Mouse (Mus musculus): ENCODE results near the gene Ms4a15. TPM values are rescaled to one million over a fixed set of nuclear protein-coding genes. Genes with fewer than 3 reads are reported as not detected.
A peak's percentile ranks its signal among the peaks of the same experiment; 100 is the strongest.

Ms4a15 gene
- not detected in 2 replicates for polyA plus RNA-seq (2016; fragmentation: Nextera tagmentation; extraction: Ambion mirVana)

DNA sequence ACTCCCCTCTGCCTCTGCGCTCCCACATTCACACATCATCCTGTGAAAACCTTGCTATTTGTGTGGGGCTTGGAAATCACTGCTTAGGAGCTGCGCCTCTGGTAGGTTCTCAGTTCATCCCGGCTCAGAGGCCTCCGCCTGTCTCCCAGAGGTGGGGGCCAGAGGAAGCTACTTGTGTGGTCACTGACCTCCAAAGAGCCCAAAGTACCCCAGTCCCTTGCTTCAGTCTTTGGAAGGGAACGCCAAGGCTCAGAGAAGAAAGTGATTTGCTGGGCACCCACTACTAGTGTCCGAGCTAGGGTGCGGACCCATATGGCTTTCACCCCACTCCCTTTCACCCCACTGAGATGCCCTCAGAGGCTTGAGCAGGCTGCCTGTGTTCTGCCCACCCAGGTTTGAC lies at the start of gene Ms4a15:
Ms4a15 (minus strand) TSS at position 101 of the 400 bp plus-strand sequence.
- H3K27me3 ChIP-seq, result no peaks in the 10 kb centered on the region
- H3K27ac ChIP-seq (replicated peaks), result no peak within 1 kb of the TSS
- no peak within 1 kb of the TSS for H3K4me3 ChIP-seq
- H3K36me3 ChIP-seq, result no peaks in the 10 kb centered on the region
- H3K4me2 ChIP-seq (replicated peaks), result no peak within 1 kb of the TSS
- WGBS, result 84% methylated on average over 7 of the region's 7 CpGs
- H3K4me1 ChIP-seq, result no peaks in the 10 kb centered on the region
- no peak within 1 kb of the TSS for H3K9ac ChIP-seq (replicated peaks)
- H3K9me3 ChIP-seq, result no peaks in the 10 kb centered on the region
- ATAC-seq (ENCODE audit: low FRiP score, low read depth), result no peak

DNA sequence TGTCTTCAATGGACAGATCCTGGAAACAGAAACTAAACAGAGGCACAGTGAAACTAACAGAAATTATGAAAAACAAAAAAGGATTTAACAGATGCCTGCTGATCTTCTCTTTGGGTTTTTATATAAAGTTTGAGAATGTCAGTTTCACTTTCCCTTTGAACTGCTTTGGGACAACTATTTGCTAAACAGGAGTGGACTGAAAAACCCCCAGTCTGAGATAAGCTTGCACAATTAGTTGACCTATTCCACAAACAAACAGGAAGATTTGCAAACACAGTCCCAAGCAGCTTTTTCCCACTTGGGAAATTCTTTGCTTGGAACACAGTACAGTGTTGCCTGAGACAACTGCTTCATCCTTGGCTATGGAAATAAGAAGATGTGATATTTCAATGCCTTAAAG lies 44.5 kb upstream of the Ms4a15 start:
- no peak for ATAC-seq (ENCODE audit: low FRiP score, low read depth)
- Histone ChIP-seq H3K36me3 (no peaks in the 10 kb centered on the region), H3K9ac (replicated peaks) (no peak overlapping the region), H3K27ac (replicated peaks) (no peak overlapping the region), H3K4me1 (no peaks in the 10 kb centered on the region), H3K9me3 (no peaks in the 10 kb centered on the region), H3K4me2 (replicated peaks) (no peak overlapping the region), H3K4me3 (no peak overlapping the region), H3K27me3 (no peaks in the 10 kb centered on the region)

DNA sequence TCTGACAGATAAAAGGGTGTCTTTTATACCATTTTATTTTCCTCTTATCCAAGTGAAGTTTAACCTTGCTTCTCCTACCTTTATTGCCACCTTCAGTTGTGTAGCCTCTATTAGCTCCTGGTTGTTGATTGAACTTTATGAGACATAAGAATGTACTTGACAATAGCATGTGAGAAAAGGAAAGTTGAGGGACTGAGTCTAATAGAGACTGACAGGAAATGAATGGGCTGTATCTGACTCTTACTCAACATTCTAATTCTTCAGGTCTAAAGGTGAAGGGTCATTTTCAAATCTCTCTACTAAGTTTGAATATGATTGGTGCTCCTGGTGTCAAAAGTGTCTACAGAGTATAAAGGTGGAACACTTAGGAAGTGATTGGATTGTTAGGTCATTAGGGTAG lies 29.3 kb upstream of the Ms4a15 start:
- H3K36me3 ChIP-seq, result no peaks in the 10 kb centered on the region
- no peak for ATAC-seq (ENCODE audit: low FRiP score, low read depth)
- no peak overlapping the region for H3K4me2 ChIP-seq (replicated peaks)
- no peak overlapping the region for H3K4me3 ChIP-seq
- H3K4me1 ChIP-seq, result no peaks in the 10 kb centered on the region
- no peak overlapping the region for H3K9ac ChIP-seq (replicated peaks)
- H3K27me3 ChIP-seq, result no peaks in the 10 kb centered on the region
- H3K27ac ChIP-seq (replicated peaks), result no peak overlapping the region
- no peaks in the 10 kb centered on the region for H3K9me3 ChIP-seq

DNA sequence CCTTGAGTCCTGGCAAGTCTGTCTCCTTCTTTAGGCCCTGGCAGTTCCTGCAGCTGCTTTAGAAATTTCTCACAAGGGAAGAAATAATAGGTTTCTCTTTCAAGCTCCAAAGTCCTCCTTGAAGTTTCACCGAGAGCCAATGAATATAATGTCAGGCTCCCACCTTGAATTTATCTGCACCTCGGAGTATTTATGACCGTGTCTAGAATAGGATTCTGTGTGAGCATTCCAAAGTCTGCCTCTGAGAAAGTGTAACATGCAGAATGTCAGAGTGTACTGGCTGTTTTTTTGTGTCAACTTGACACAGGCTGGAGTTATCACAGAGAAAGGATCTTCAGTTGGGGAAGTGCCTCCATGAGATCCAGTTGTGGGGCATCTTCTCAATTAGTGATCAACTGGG lies 24.8 kb upstream of the Ms4a15 start, which contains the start of gene Ms4a18:
Ms4a18 (minus strand) TSS at position 141 of the 400 bp plus-strand sequence.
- H3K9ac ChIP-seq (replicated peaks), result no peak within 1 kb of the TSS
- H3K4me3 ChIP-seq, result no peak within 1 kb of the TSS
- H3K27me3 ChIP-seq, result no peaks in the 10 kb centered on the region
- no peaks in the 10 kb centered on the region for H3K4me1 ChIP-seq
- no peak within 1 kb of the TSS for H3K4me2 ChIP-seq (replicated peaks)
- WGBS, result 90% methylated on average over 3 of the region's 3 CpGs
- ATAC-seq (ENCODE audit: low FRiP score, low read depth), result no peak
- no peak within 1 kb of the TSS for H3K27ac ChIP-seq (replicated peaks)
- no peaks in the 10 kb centered on the region for H3K9me3 ChIP-seq
- no peaks in the 10 kb centered on the region for H3K36me3 ChIP-seq

DNA sequence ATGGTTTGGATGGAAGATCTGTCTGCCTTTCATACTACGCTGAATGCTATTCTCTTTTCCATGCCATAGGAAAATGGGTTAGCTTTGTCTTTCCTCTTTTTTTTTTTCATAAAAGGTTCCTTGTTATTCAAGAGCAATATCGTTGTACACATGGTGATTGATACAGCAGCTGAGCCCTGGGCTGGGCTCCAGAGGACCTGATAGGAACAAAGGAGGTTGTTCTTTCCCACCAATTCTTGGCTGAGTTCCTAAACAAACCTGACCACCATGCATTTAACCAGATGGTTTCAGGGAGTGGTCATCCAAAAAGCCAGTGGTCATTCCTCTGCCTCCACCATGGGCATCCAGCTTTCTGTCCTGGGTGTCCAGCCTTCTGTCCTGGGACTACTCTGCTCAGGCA lies 24.2 kb upstream of the Ms4a15 start:
- no peaks in the 10 kb centered on the region for H3K4me1 ChIP-seq
- no peak overlapping the region for H3K4me2 ChIP-seq (replicated peaks)
- no peak overlapping the region for H3K4me3 ChIP-seq
- no peak overlapping the region for H3K27ac ChIP-seq (replicated peaks)
- 86% methylated on average over 2 of the region's 2 CpGs for WGBS
- no peaks in the 10 kb centered on the region for H3K27me3 ChIP-seq
- no peaks in the 10 kb centered on the region for H3K9me3 ChIP-seq
- no peaks in the 10 kb centered on the region for H3K36me3 ChIP-seq
- no peak for ATAC-seq (ENCODE audit: low FRiP score, low read depth)
- H3K9ac ChIP-seq (replicated peaks), result no peak overlapping the region

DNA sequence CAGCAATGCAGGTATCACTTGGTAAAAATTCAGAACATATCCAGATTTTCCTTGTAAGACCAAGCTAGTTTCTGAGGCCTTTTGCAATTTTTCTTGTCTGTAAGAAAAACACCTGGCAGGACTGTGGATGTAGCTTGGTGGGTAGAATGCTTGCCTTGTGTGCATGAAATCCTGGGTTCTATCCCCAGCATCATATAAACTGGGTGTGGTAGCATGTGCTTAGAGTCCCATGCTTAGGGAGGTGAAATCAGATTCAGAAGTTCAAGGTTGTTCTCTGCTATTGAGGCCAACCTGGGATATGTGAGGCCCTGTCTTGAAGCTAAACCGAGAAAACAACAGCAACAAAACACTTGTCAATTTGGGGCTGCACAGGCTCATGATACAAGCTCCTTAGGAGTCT lies 22.9 kb upstream of the Ms4a15 start:
- WGBS, result 88% methylated on average over 1 of the region's 1 CpGs
- no peak overlapping the region for H3K27ac ChIP-seq (replicated peaks)
- no peak overlapping the region for H3K4me3 ChIP-seq
- H3K27me3 ChIP-seq, result no peaks in the 10 kb centered on the region
- no peaks in the 10 kb centered on the region for H3K36me3 ChIP-seq
- no peak overlapping the region for H3K4me2 ChIP-seq (replicated peaks)
- no peaks in the 10 kb centered on the region for H3K4me1 ChIP-seq
- H3K9ac ChIP-seq (replicated peaks), result no peak overlapping the region
- ATAC-seq (ENCODE audit: low FRiP score, low read depth), result no peak
- H3K9me3 ChIP-seq, result no peaks in the 10 kb centered on the region

DNA sequence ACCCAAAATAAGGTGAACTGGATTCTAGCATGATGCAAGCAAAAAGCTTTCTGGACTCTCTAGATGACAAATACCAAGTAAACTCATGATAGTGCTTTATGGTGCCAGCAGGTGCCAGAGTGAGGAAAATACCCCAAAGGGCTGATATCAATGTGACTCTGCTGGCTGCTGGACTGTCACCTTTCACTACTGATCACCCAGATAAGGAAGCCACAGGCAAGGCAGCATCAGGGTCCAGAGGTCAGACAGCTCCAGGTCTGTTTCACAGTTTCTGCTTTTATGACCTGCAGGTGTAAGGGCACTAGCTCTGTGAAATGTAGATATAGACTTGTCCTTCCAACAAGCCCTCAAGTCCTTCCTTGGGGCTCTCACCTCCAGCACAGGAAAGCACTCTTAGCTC lies 22.4 kb upstream of the Ms4a15 start:
- Histone ChIP-seq H3K27ac (replicated peaks) (no peak overlapping the region), H3K4me3 (no peak overlapping the region), H3K9ac (replicated peaks) (no peak overlapping the region), H3K4me2 (replicated peaks) (no peak overlapping the region), H3K36me3 (no peaks in the 10 kb centered on the region), H3K4me1 (no peaks in the 10 kb centered on the region), H3K9me3 (no peaks in the 10 kb centered on the region), H3K27me3 (no peaks in the 10 kb centered on the region)
- ATAC-seq (ENCODE audit: low FRiP score, low read depth), result no peak

DNA sequence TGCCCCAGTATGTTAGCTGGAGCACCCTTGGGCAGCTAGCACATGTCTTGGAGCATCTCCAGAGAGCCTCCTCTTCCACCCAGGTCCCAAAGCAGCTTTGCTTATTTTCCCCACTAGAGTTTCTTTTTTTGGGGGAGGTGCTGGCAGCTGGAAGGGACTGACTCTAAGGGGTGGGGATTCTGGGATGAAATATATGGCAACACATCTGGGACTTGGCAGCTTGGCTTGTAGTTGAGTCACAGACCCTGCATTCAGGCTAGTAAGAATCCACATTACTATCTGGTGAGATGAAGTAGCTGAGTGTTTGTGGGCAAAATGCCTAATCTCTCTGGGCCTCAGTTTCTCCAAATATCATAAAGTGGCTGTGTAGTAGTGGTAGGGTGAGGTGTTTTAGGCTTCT lies 1.1 kb downstream of the Ms4a15 start:
- Histone ChIP-seq H3K36me3 (no peaks in the 10 kb centered on the region), H3K4me2 (replicated peaks) (no peak overlapping the region), H3K9me3 (no peaks in the 10 kb centered on the region), H3K4me1 (no peaks in the 10 kb centered on the region), H3K9ac (replicated peaks) (no peak overlapping the region), H3K4me3 (no peak overlapping the region), H3K27ac (replicated peaks) (no peak overlapping the region), H3K27me3 (no peaks in the 10 kb centered on the region)
- no peak for ATAC-seq (ENCODE audit: low FRiP score, low read depth)

DNA sequence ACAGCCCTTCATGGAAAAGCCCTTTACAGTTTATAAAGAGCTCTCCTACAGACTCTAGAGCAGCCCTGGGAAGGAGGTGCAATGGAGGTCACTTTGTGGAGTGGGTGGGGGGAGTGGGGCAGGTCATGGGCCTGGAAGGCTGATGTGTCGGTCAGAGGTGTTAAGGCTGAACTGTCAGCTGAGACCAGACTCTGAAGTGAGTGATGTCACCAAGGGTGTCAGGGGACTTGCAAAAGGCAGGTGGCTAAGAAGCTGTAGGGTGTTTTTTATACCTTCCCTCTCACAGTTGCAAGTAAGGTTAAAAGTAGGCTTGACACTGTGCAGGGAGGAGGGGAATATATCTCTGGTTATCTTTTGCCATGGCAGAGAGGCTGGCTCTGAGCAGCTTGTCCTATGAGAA lies 2.3 kb downstream of the Ms4a15 start:
- no peak for ATAC-seq (ENCODE audit: low FRiP score, low read depth)
- H3K4me2 ChIP-seq (replicated peaks), result no peak overlapping the region
- no peaks in the 10 kb centered on the region for H3K4me1 ChIP-seq
- H3K27ac ChIP-seq (replicated peaks), result no peak overlapping the region
- H3K4me3 ChIP-seq, result no peak overlapping the region
- H3K9me3 ChIP-seq, result no peaks in the 10 kb centered on the region
- WGBS, result 52% methylated on average over 1 of the region's 1 CpGs
- no peaks in the 10 kb centered on the region for H3K36me3 ChIP-seq
- no peak overlapping the region for H3K9ac ChIP-seq (replicated peaks)
- no peaks in the 10 kb centered on the region for H3K27me3 ChIP-seq

DNA sequence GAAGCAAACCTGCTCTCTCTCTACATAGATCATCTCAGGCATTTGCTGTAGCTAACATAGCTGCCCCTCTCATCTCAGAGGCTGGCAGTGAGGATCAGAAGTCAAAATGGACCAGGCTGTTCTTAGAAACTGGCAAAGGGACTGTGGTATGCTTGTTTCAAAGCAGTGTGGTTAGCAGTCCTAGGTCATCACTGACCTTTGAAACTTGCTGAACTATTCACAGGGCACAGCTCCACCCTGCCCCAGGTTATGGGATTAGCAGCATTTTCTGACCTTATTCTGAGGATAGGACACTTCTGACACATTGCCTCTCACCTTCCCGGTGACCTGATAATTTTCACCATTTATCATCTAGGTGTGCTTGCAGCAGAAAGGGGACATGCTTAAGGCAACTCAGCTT lies 4.5 kb downstream of the Ms4a15 start:
- H3K4me1 ChIP-seq, result no peaks in the 10 kb centered on the region
- WGBS, result 91% methylated on average over 1 of the region's 1 CpGs

DNA sequence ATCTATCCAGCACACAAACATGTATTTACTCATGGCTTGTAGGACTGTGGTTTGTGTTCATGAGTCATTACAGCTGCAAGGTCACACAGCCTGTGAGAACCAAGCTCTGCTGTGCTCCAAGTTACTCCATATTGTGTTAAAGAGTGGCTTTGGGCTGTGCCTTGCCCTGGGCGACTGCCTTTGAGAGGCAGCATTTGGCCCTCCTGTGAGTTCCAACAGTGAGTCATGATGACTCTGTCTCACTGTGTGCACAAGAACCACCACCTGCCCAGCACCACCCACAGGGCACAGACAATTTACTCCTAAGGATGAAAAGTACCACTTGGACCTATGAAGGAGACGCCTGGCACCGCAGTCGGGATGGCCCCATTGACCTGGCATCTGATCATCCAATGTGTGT lies 7.2 kb downstream of the Ms4a15 start:
- WGBS, result 87% methylated on average over 4 of the region's 4 CpGs

More for the DNA sequence above, 4.5 kb downstream of the Ms4a15 start:
- ATAC-seq (ENCODE audit: low FRiP score, low read depth), result no peak
- no peaks in the 10 kb centered on the region for H3K9me3 ChIP-seq
- H3K9ac ChIP-seq (replicated peaks), result no peak overlapping the region
- no peaks in the 10 kb centered on the region for H3K36me3 ChIP-seq
- H3K4me3 ChIP-seq, result no peak overlapping the region
- H3K27ac ChIP-seq (replicated peaks), result no peak overlapping the region
- H3K4me2 ChIP-seq (replicated peaks), result no peak overlapping the region
- no peaks in the 10 kb centered on the region for H3K27me3 ChIP-seq

DNA sequence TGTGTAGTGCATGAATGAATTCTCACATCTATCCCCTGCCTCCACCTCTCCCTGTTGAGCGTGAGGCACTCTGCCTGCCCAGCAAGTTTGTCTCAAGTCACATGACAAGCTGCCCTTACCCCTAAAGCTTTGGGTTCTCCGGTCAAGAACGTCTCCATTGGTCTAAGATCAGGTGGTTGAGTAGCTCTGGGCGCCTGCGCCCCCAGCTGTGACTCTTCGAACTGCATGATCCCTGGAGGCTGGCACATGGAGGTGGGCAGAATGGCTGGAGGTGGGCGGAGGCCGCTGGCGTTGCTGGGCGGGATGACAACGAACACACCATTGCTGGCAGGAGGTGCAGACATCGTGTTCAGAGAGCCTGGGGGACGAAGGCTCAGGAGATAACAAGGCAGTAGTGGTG lies 8.5 kb downstream of the Ms4a15 start:
- ATAC-seq (ENCODE audit: low FRiP score, low read depth), result no peak
- Histone ChIP-seq H3K4me3 (no peak overlapping the region), H3K4me2 (replicated peaks) (no peak overlapping the region), H3K27me3 (no peaks in the 10 kb centered on the region), H3K4me1 (peaks cover 4% of the 10 kb centered on the region), H3K9ac (replicated peaks) (no peak overlapping the region), H3K36me3 (no peaks in the 10 kb centered on the region), H3K9me3 (no peaks in the 10 kb centered on the region), H3K27ac (replicated peaks) (no peak overlapping the region)
- 82% methylated on average over 13 of the region's 13 CpGs for WGBS

More for the DNA sequence above, 7.2 kb downstream of the Ms4a15 start:
- H3K27me3 ChIP-seq, result no peaks in the 10 kb centered on the region
- no peaks in the 10 kb centered on the region for H3K4me1 ChIP-seq
- no peak overlapping the region for H3K27ac ChIP-seq (replicated peaks)
- H3K9me3 ChIP-seq, result no peaks in the 10 kb centered on the region
- no peak overlapping the region for H3K9ac ChIP-seq (replicated peaks)
- H3K4me2 ChIP-seq (replicated peaks), result no peak overlapping the region
- ATAC-seq (ENCODE audit: low FRiP score, low read depth), result no peak
- H3K36me3 ChIP-seq, result no peaks in the 10 kb centered on the region
- no peak overlapping the region for H3K4me3 ChIP-seq

DNA sequence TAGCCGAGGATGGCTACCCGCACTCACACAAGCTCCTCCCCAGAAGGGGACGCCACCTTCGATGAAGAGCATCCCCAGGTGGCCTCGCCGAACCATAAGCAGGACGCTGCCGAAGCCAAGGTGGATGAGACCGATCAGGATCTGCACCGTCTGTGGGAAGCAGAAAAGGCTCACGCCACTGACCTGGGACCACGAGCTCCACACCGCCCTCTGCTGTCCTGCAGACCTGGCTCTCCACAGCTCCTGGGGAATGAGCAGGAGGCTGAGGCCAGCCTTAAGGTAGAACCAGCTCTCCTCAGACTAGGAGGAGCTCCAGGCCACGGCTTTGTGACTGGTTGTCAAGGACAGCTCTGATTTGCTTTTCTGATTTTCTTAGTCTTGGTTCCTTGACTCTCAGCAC lies 9.9 kb downstream of the Ms4a15 start:
- Histone ChIP-seq H3K4me1 (peaks cover 7% of the 10 kb centered on the region), H3K4me3 (0 out of 2 replicates have a peak overlapping the region, but pooled peaks have one; percentile 12), H3K9ac (replicated peaks) (no peak overlapping the region), H3K27ac (replicated peaks) (no peak overlapping the region), H3K36me3 (no peaks in the 10 kb centered on the region), H3K4me2 (replicated peaks) (peak overlapping the region; percentile 23), H3K27me3 (no peaks in the 10 kb centered on the region), H3K9me3 (no peaks in the 10 kb centered on the region)
- ATAC-seq (ENCODE audit: low FRiP score, low read depth), result no peak
- 21% methylated on average over 14 of the region's 14 CpGs for WGBS

Data from midbrain, embryonic 12.5 days (tissue).